Mouse (Mus musculus): Measurements from ENCODE around the gene Gm21903. TPM values are rescaled to one million over a fixed set of nuclear protein-coding genes. Genes with fewer than 3 reads are reported as not detected.
"Not testable (repeated sequence)": the region's sequence is repeated elsewhere in the genome, so short reads cannot be mapped to it uniquely, and the experiment has no call there.

The Gm21903 gene
- total RNA-seq (2021): not detected

- no peak for DNase-seq (ENCODE audit: extremely low spot score in 1 of 2, low spot score in 1 of 2)
Observed at GRCm38 (mm10) chr17:39043241-39043640, at the start of gene Gm21903. Gm21903 (minus strand) TSS chr17:39043341.

DNA sequence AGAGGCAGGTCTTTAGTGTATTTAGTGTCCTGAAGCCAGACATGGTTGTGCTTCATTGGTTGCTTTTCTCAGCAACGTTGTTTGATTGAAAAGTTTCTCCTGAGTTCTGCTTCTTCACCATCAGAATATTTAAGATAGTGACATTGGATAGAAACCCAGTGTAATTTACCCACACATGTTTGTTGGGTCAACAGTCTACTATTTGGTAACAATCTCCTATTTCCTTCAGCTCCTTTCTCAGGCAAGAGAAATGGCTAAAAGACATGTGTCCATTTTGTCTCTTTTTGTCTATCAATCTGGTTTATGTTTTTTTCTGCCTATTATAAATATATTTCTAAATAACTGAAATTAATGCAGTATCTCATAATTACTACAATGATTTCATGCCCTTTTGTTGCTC is 33.8 kb upstream of the Gm21903 start, which contains the start of gene Esp23:
TSS of gene Esp23 (minus strand) at position 101 of the 400 bp plus-strand sequence.
- no peak for DNase-seq (ENCODE audit: extremely low spot score in 1 of 2, low spot score in 1 of 2)

DNA sequence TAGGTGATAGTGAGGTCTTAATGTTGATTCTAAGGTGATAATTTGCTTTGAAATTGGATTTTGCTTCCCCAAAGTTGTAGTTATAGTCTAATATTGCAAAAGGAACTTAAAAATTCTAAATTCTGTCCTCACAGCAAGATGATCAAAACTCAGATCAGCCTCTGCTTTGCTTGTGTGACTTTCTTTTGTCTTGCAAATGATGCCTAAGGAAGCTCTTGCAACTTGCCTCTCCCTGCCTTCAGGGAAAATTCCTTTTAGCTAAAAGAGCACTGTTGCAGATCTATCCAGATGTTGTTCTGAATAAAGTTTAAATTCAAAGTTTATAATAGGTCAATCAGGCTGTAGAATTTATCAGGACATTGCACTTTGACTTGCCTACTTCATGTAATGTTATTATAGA is 20.5 kb upstream of the Gm21903 start:
- no peak for DNase-seq (ENCODE audit: extremely low spot score in 1 of 2, low spot score in 1 of 2)

GRCm38 (mm10) chr17:39036395-39036794 is 6.7 kb downstream of the Gm21903 start, which contains the start of gene Esp24:
Esp24 (plus strand) TSS chr17:39036695.
- DNase-seq (ENCODE audit: extremely low spot score in 1 of 2, low spot score in 1 of 2): not testable (repeated sequence)

GRCm38 (mm10) chr17:39017184-39017583 is 26.0 kb downstream of the Gm21903 start:
- no peak for DNase-seq (ENCODE audit: extremely low spot score in 1 of 2, low spot score in 1 of 2)

DNA sequence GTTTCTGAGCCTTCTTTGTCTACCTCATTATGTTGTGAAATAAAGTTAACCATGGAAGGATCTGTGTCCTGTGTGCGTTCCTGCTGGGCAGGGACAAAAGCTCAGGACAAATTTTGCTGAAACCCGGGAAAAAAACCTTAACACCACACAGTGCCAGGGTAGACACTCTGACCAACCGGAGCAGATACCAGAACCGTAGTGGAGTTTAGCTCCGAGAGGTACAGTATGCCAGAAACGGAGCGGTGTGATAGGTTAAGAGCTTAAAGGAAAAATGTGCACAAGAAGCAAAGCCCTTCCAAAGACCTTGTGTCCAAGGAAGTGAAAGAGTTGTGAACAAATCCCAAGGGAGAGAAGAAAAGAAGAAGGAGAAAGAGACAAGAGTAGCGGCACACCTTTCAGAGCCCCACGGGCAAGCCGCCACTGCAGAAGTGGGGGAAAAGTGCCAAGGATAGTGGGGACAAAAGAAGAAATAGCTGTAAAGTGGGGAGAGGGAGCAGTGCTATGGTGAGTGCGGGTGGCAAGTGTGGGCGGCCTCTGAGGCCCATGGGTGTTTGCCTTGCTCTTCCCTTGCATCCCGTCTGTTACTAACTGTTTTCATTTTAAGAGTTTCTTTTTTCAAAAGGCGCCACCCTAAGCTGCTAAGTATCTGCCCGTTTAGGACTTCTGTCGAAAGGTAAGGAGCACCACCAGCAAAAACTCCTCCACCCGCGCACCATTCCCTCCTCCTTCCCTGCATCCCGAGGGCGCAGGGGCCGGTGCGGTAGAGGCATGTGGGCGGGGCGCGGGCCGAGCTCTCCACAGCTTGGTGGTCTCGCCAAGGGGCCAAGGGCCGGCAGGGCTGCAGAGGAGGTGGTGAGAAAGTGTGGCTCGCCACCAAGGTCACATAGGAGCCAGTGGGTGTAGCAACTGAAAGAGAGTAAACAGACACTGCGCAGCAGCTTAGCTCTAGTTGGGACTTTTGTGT is 32.2 kb downstream of the Gm21903 start:
- no peak for DNase-seq (ENCODE audit: extremely low spot score in 1 of 2, low spot score in 1 of 2)

GRCm38 (mm10) chr17:39009846-39010245 is 33.3 kb downstream of the Gm21903 start:
- DNase-seq (ENCODE audit: extremely low spot score in 1 of 2, low spot score in 1 of 2): no peak

Other genes starting within 250 kb of the Gm21903 start
- gene Esp24, start 6.6 kb downstream of the Gm21903 start, total RNA-seq (2021): not detected
- gene Esp23, start 33.7 kb upstream of the Gm21903 start, total RNA-seq (2021): not detected
- gene Esp22, start 52.0 kb upstream of the Gm21903 start, total RNA-seq (2021): not detected